Mouse (Mus musculus): ENCODE results near the gene Vwce. TPM values are rescaled to one million over a fixed set of nuclear protein-coding genes. Genes with fewer than 3 reads are reported as not detected.

Gene Vwce
- polyA plus RNA-seq, 1 experiment: 0.46 TPM

GRCm38 (mm10) chr19:10665499-10665898, 31.5 kb downstream of the Vwce start:
- Histone ChIP-seq H3K4me1 (peaks cover 69% of the 10 kb centered on the region), H3K4me3 (replicated peaks) (no peak overlapping the region), H3K36me3 (replicated peaks; ENCODE audit: low read length) (no peaks in the 10 kb centered on the region), H3K27me3 (replicated peaks) (peaks cover 28% of the 10 kb centered on the region), H3K9me3 (no peaks in the 10 kb centered on the region)
- TF ChIP-seq GATA1 (IDR thresholded peaks at IDR 0.05; ENCODE audit: borderline replicate concordance, low read length) (no peak), FLI1 (IDR thresholded peaks at IDR 0.05; ENCODE audit: low read length) (no peak)

GRCm38 (mm10) chr19:10671319-10671718, 37.3 kb downstream of the Vwce start:
- no peaks in the 10 kb centered on the region for H3K9me3 ChIP-seq
- H3K36me3 ChIP-seq (replicated peaks; ENCODE audit: low read length): no peaks in the 10 kb centered on the region
- no peak for TF ChIP-seq FLI1 (IDR thresholded peaks at IDR 0.05; ENCODE audit: low read length)
- no peak for TF ChIP-seq GATA1 (IDR thresholded peaks at IDR 0.05; ENCODE audit: borderline replicate concordance, low read length)
- no peak overlapping the region for H3K4me3 ChIP-seq (replicated peaks)
- H3K4me1 ChIP-seq: peaks cover 30% of the 10 kb centered on the region
- H3K27me3 ChIP-seq (replicated peaks): peaks cover 67% of the 10 kb centered on the region

- H3K4me1 ChIP-seq: peaks cover 29% of the 10 kb centered on the region
- TF ChIP-seq FLI1 (IDR thresholded peaks at IDR 0.05; ENCODE audit: low read length) (no peak), GATA1 (IDR thresholded peaks at IDR 0.05; ENCODE audit: borderline replicate concordance, low read length) (no peak)
- no peak overlapping the region for H3K4me3 ChIP-seq (replicated peaks)
- H3K27me3 ChIP-seq (replicated peaks): peaks cover 71% of the 10 kb centered on the region
- H3K36me3 ChIP-seq (replicated peaks; ENCODE audit: low read length): no peaks in the 10 kb centered on the region
- H3K9me3 ChIP-seq: no peaks in the 10 kb centered on the region
Measured at GRCm38 (mm10) chr19:10671854-10672417, 37.9 kb downstream of the Vwce start.

DNA sequence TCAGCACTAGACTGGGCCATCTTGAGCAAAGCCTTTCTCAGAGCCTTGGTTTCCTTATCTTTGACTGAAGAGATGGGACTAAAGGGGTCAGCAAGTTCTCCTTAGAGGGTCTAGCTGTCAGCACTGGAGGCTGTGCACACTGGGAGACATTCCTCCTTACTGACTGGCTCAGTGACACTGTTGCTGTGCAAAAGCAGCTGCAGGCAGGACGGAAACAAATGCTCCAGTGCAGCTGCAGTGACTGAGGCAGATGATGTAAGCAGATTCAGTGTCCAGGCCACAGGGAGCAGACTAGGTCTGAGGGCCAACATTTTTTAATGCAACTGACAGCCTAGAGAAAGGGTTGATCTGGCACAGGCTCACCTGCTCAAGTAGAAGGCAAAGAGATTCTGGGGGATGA, 39.3 kb downstream of the Vwce start:
- peaks cover 34% of the 10 kb centered on the region for H3K4me1 ChIP-seq

GRCm38 (mm10) chr19:10676656-10677055, 42.6 kb downstream of the Vwce start:
- Histone ChIP-seq H3K27me3 (replicated peaks) (peaks cover 44% of the 10 kb centered on the region), H3K36me3 (replicated peaks; ENCODE audit: low read length) (no peaks in the 10 kb centered on the region), H3K4me3 (replicated peaks) (no peak overlapping the region), H3K9me3 (no peaks in the 10 kb centered on the region), H3K4me1 (peaks cover 22% of the 10 kb centered on the region)
- TF ChIP-seq FLI1 (IDR thresholded peaks at IDR 0.05; ENCODE audit: low read length): no peak
- no peak for TF ChIP-seq GATA1 (IDR thresholded peaks at IDR 0.05; ENCODE audit: borderline replicate concordance, low read length)

More for the DNA sequence above, 39.3 kb downstream of the Vwce start:
- H3K36me3 ChIP-seq (replicated peaks; ENCODE audit: low read length): no peaks in the 10 kb centered on the region
- TF ChIP-seq FLI1 (IDR thresholded peaks at IDR 0.05; ENCODE audit: low read length) (no peak), GATA1 (IDR thresholded peaks at IDR 0.05; ENCODE audit: borderline replicate concordance, low read length) (no peak)
- no peak overlapping the region for H3K4me3 ChIP-seq (replicated peaks)
- H3K27me3 ChIP-seq (replicated peaks): peaks cover 71% of the 10 kb centered on the region
- no peaks in the 10 kb centered on the region for H3K9me3 ChIP-seq

DNA sequence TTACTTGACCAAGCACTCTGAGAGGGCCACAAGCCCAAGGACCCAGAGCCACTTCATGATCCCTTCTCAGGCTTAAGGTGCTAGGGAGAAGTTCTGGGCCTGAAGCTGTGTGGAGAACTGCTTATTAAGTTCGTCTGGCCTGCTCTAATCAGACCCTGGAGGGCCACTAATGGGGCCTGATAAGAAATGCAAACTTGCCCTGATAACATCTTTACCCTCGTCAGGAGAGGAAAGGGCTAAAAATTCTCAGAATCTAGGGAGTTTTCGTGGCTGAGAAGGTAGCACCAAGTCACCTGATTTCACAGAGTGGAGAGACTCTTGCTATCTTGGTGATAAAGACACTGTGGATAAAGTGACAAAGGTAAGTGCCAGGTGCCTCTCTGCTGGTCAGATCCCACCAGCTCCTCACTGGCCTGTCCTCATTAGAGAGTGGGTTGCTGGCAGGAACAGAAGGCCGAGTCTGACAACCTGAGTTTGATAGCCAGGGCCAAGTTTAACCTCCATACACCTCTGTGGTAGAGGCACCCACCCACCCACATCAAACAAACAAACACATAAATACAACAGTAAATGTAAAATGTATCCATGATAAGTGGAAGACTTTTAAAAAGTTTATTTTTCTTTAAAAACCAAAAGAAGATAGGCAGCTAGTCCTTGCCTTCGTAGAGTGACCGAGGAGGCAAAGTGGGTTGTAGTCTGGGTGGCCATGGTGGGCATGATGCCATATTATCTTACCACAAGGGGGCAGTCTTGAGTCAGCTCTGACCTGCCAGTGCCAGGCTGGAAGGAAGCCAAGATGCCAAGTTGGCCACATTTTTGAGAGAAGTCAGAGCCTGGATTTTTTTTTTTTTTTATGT, 44.1 kb downstream of the Vwce start, which contains the start of gene Pga5:
Pga5 (minus strand) TSS at position 157 of the 857 bp plus-strand sequence.
- no peaks in the 10 kb centered on the region for H3K9me3 ChIP-seq
- TF ChIP-seq FLI1 (IDR thresholded peaks at IDR 0.05; ENCODE audit: low read length) (no peak), GATA1 (IDR thresholded peaks at IDR 0.05; ENCODE audit: borderline replicate concordance, low read length) (no peak)
- peaks cover 37% of the 10 kb centered on the region for H3K27me3 ChIP-seq (replicated peaks)
- no peak within 1 kb of the TSS for H3K4me3 ChIP-seq (replicated peaks)
- peaks cover 22% of the 10 kb centered on the region for H3K4me1 ChIP-seq
- H3K36me3 ChIP-seq (replicated peaks; ENCODE audit: low read length): no peaks in the 10 kb centered on the region

- peaks cover 34% of the 10 kb centered on the region for H3K27me3 ChIP-seq (replicated peaks)
- no peaks in the 10 kb centered on the region for H3K9me3 ChIP-seq
- no peaks in the 10 kb centered on the region for H3K36me3 ChIP-seq (replicated peaks; ENCODE audit: low read length)
- TF ChIP-seq GATA1 (IDR thresholded peaks at IDR 0.05; ENCODE audit: borderline replicate concordance, low read length) (no peak), FLI1 (IDR thresholded peaks at IDR 0.05; ENCODE audit: low read length) (no peak)
- no peak overlapping the region for H3K4me3 ChIP-seq (replicated peaks)
- H3K4me1 ChIP-seq: peaks cover 25% of the 10 kb centered on the region
Measured at GRCm38 (mm10) chr19:10678772-10679067, 44.7 kb downstream of the Vwce start.

DNA sequence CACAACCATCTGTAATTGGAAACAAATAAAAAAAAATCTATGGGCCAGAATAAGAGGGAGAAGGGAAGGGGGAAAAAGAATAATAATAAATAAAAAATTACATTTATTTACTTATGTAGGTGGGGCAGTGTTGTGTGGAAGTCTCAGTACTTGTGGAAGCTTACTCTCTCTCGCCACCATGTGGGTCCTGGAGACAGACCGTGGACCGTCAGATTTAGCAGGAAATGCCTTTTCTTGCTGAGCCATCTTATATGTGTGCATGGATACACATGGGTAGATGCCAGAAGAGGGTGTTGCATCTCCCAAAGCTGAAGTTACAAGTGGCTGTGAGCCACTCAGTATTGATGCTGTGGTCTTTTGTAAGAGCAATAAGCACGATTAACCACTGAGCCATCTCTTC, 47.6 kb downstream of the Vwce start:
- TF ChIP-seq FLI1 (IDR thresholded peaks at IDR 0.05; ENCODE audit: low read length) (no peak), GATA1 (IDR thresholded peaks at IDR 0.05; ENCODE audit: borderline replicate concordance, low read length) (no peak)
- no peaks in the 10 kb centered on the region for H3K9me3 ChIP-seq
- peaks cover 53% of the 10 kb centered on the region for H3K4me1 ChIP-seq
- H3K27me3 ChIP-seq (replicated peaks): peaks cover 19% of the 10 kb centered on the region
- H3K36me3 ChIP-seq (replicated peaks; ENCODE audit: low read length): no peaks in the 10 kb centered on the region
- no peak overlapping the region for H3K4me3 ChIP-seq (replicated peaks)

DNA sequence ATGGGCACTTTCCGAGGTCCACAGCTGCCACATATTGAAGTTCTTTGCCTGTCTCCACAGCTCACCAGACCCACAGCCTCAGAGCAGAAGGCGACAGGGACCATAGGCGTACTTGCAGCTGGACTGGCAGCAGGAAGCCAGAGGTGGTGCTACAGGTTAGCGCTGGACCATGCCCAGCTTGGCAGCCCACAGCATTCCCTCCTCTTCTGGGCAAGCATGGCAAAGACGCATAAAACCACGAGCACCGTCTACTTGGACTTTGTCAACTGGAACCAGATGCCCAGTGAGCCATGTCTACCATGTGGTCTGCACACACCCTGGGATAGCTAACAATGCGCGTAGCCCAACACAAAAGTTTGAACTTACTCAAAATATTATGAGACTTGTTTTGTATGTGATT, 51.1 kb downstream of the Vwce start:
- no peaks in the 10 kb centered on the region for H3K36me3 ChIP-seq (replicated peaks; ENCODE audit: low read length)
- no peaks in the 10 kb centered on the region for H3K9me3 ChIP-seq
- peak overlapping the region; percentile 57 for H3K4me3 ChIP-seq (replicated peaks)
- peaks cover 76% of the 10 kb centered on the region for H3K4me1 ChIP-seq
- TF ChIP-seq GATA1 (IDR thresholded peaks at IDR 0.05; ENCODE audit: borderline replicate concordance, low read length) (no peak), FLI1 (IDR thresholded peaks at IDR 0.05; ENCODE audit: low read length) (no peak)
- H3K27me3 ChIP-seq (replicated peaks): peaks cover 13% of the 10 kb centered on the region

DNA sequence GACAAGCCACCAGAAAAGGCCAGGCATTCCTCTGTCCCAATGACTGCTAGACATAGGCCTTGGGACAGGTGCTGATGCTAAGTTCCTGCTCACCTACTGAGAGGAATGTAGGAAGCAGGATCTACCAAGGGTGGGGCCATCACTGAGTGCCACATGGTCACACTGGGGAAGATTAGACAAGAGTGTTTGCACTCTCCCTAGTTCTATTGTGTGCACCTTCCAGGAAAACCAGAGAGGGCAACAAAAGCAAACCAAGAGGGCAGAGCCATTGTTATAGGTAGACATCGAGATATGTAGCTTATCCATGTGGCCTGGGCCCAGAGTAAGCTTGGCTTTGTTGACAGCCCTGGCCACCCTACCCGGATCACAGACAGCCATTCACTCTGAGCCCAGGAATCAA, 51.7 kb downstream of the Vwce start:
- H3K4me3 ChIP-seq (replicated peaks): no peak overlapping the region
- peaks cover 1% of the 10 kb centered on the region for H3K36me3 ChIP-seq (replicated peaks; ENCODE audit: low read length)
- TF ChIP-seq GATA1 (IDR thresholded peaks at IDR 0.05; ENCODE audit: borderline replicate concordance, low read length): no peak
- no peak for TF ChIP-seq FLI1 (IDR thresholded peaks at IDR 0.05; ENCODE audit: low read length)
- H3K4me1 ChIP-seq: peaks cover 83% of the 10 kb centered on the region
- H3K9me3 ChIP-seq: no peaks in the 10 kb centered on the region
- peaks cover 13% of the 10 kb centered on the region for H3K27me3 ChIP-seq (replicated peaks)
